Mouse (Mus musculus) thymus, postnatal 25 days (tissue): ENCODE results near the gene Atg14.

Experiments
- DNase-seq: peaks from one replicate; pipeline ENCODE4 v3.0.0; 2022

Gene Atg14

GRCm38 (mm10) chr14:47498632-47499031 lies 71.8 kb downstream of the Atg14 start:
- DNase-seq, result no peak

GRCm38 (mm10) chr14:47497166-47497565 lies 73.3 kb downstream of the Atg14 start:
- DNase-seq, result no peak

- no peak for DNase-seq
Observed at GRCm38 (mm10) chr14:47495951-47496350, 74.5 kb downstream of the Atg14 start.

- DNase-seq, result no peak
Observed at GRCm38 (mm10) chr14:47493592-47494361, 76.7 kb downstream of the Atg14 start.
